Mouse (Mus musculus) kidney, adult 2 months (tissue): ENCODE data around the gene Mocs3.

Experiments used
- CTCF ChIP-seq: fragments of 200-500 bp; conservative IDR thresholded peaks from 2 replicates; pipeline ENCODE4 v1.5.1; 2011; ENCODE audit warnings: low read depth, mild to moderate bottlenecking, control low read depth, low read length, moderate library complexity, mixed read lengths; ENCODE audit not compliant: insufficient read depth, insufficient read length
- POLR2A ChIP-seq: fragments of 200-500 bp; IDR thresholded peaks from one replicate; pipeline ENCODE4 v1.6.1; 2011; ENCODE audit warnings: low read depth, low read length, control low read depth

GRCm38 (mm10) chr2:168245571-168245970 lies 15.1 kb downstream of the Mocs3 start:
- TF ChIP-seq CTCF (no peak), POLR2A (no peak)
